ENCODE assay signal across 10 mouse cellular contexts in genomic region chr4:134804765-134805164, GRCm38 (mm10). TPM values are rescaled to one million over a fixed set of nuclear protein-coding genes. Genes with fewer than 3 reads are reported as not detected.
DNase-seq lines count a peak whose midpoint lies in the region; ATAC-seq and TF ChIP-seq lines count a peak whose summit lies in the region.
"Had no signal": no experiment of that assay in that cellular context is flagged by ENCODE, and none has a peak within 500 bp of the region (broad histone marks: within the 10 kb centered on the region; RNA-seq: fewer than 3 reads in every experiment).

No protein-coding gene starts in this region.

- no peaks in the 10 kb centered on the region for H3K27me3 ChIP-seq in kidney, adult 2 months (replicated peaks; ENCODE audit: control insufficient read depth, insufficient read depth, low read length)
- H3K27me3 ChIP-seq in kidney, embryonic 15.5 days: no peaks in the 10 kb centered on the region
- H3K27me3 ChIP-seq in heart, embryonic 16.5 days (ENCODE audit: control insufficient read depth, insufficient read depth, low read length): no peaks in the 10 kb centered on the region
- H3K27me3 ChIP-seq: embryonic facial prominence, embryonic 15.5 days had no signal

- no peak for TF ChIP-seq CTCF in kidney, adult 2 months (conservative IDR thresholded peaks at IDR 0.05; ENCODE audit: insufficient read depth, insufficient read length, low read depth, low read length)

- H3K36me3 ChIP-seq in kidney, adult 2 months (ENCODE audit: control insufficient read depth, insufficient read depth, low read length): no peaks in the 10 kb centered on the region; the same call in 1 of the 2 replicates
- H3K36me3 ChIP-seq in kidney, embryonic 15.5 days: peaks cover 86% of the 10 kb centered on the region
- peaks cover 32% of the 10 kb centered on the region for H3K36me3 ChIP-seq in heart, embryonic 16.5 days (ENCODE audit: control insufficient read depth, insufficient read depth)

- no peak overlapping the region for H3K4me3 ChIP-seq in kidney, adult 2 months (ENCODE audit: insufficient read depth, low read depth, low read length)
- H3K4me3 ChIP-seq in kidney, embryonic 15.5 days (replicated peaks): no peak overlapping the region
- H3K4me3 ChIP-seq in heart, embryonic 16.5 days (ENCODE audit: low read length): no peak overlapping the region
- H3K4me3 ChIP-seq: embryonic facial prominence, embryonic 15.5 days had no signal

- no peak for TF ChIP-seq POLR2A in kidney, adult 2 months (IDR thresholded peaks at IDR 0.05; ENCODE audit: low read depth, low read length)

- peaks cover 25% of the 10 kb centered on the region for H3K4me1 ChIP-seq in kidney, adult 2 months (ENCODE audit: control insufficient read depth, insufficient read depth, low read length)
- H3K4me1 ChIP-seq in kidney, embryonic 15.5 days: peaks cover 31% of the 10 kb centered on the region
- peaks cover 10% of the 10 kb centered on the region for H3K4me1 ChIP-seq in heart, embryonic 16.5 days (ENCODE audit: control insufficient read depth, insufficient read depth, low read length)

- no peak overlapping the region for H3K9ac ChIP-seq in kidney, embryonic 15.5 days
- no peak overlapping the region for H3K9ac ChIP-seq in heart, embryonic 16.5 days (ENCODE audit: low read length)
- H3K9ac ChIP-seq: embryonic facial prominence, embryonic 15.5 days; liver, embryonic 14.5 days had no signal

- intact Hi-C loops in left cerebral cortex, postnatal 25 days (cut with DNase I): no loop called here

- DNase-seq in kidney, adult 2 months: peak; percentile 98
- peak; percentile 69 for DNase-seq in cerebellum, adult 11-12 months
- peak; percentile 80 for DNase-seq in lung, postnatal 25 days (ENCODE audit: low spot score)
- no peak for DNase-seq in natural killer cell, adult 2 months (ENCODE audit: low spot score in 2 of 2)
- DNase-seq in left cerebral cortex, postnatal 25 days (ENCODE audit: low spot score in 2 of 2): no peak
- DNase-seq in yolk sac, embryonic 10.5 days (ENCODE audit: low spot score): no peak

- H3K9me3 ChIP-seq in kidney, embryonic 15.5 days (replicated peaks): no peaks in the 10 kb centered on the region
- H3K9me3 ChIP-seq in heart, embryonic 16.5 days (replicated peaks; ENCODE audit: control insufficient read depth, low read length): no peaks in the 10 kb centered on the region
- H3K9me3 ChIP-seq: embryonic facial prominence, embryonic 15.5 days had no signal

- H3K27ac ChIP-seq in kidney, adult 2 months (ENCODE audit: insufficient read depth, low read depth, low read length): peak overlapping the region; percentile 41; the same call in 1 of the 2 replicates
- H3K27ac ChIP-seq in kidney, embryonic 15.5 days: no peak overlapping the region
- H3K27ac ChIP-seq in heart, embryonic 16.5 days (ENCODE audit: low read length): peak overlapping the region; percentile 21
- H3K27ac ChIP-seq: liver, embryonic 14.5 days had no signal

- WGBS in kidney, adult 2 months: 13% methylated on average over 5 of the region's 5 CpGs
- 80% methylated on average over 5 of the region's 5 CpGs for WGBS in kidney, embryonic 15.5 days
- 27% methylated on average over 5 of the region's 5 CpGs for WGBS in heart, embryonic 16.5 days

- H3K4me2 ChIP-seq in kidney, embryonic 15.5 days: no peak overlapping the region
- H3K4me2 ChIP-seq in heart, embryonic 16.5 days (ENCODE audit: low read depth, low read length): no peak overlapping the region
- H3K4me2 ChIP-seq: embryonic facial prominence, embryonic 15.5 days had no signal

- no peak for ATAC-seq in kidney, embryonic 15.5 days (replicated peaks; ENCODE audit: low FRiP score)
- peak; percentile 60; the same call in 1 of the 2 replicates for ATAC-seq in heart, embryonic 16.5 days (replicated peaks; ENCODE audit: extremely low read depth, insufficient read depth, low FRiP score)

RNA-seq across cellular contexts. Expression of gene Ldlrap1, which starts 36.9 kb away (rescaled TPM):
- 21.8 and 22.0 TPM in 2 replicates for polyA plus RNA-seq in kidney, adult 2 months (2012; rRNA removed)
- polyA plus RNA-seq in kidney, embryonic 15.5 days (2015; fragmentation: Nextera tagmentation; extraction: Ambion mirVana): 19.3 and 23.6 TPM in 2 replicates
- polyA plus RNA-seq in heart, embryonic 16.5 days (2015; fragmentation: Nextera tagmentation; extraction: Ambion mirVana): 14.7 and 15.8 TPM in 2 replicates
- total RNA-seq in left cerebral cortex, postnatal 25 days (2021): 1 to 10 TPM; 2.7 TPM

RNA-seq across cellular contexts. Expression of gene Maco1, which starts 48.4 kb away (rescaled TPM):
- polyA plus RNA-seq in kidney, adult 2 months (2012; rRNA removed): 8.5 and 10.8 TPM in 2 replicates
- 38.4 and 39.7 TPM in 2 replicates for polyA plus RNA-seq in kidney, embryonic 15.5 days (2015; fragmentation: Nextera tagmentation; extraction: Ambion mirVana)
- 23.1 and 25.3 TPM in 2 replicates for polyA plus RNA-seq in heart, embryonic 16.5 days (2015; fragmentation: Nextera tagmentation; extraction: Ambion mirVana)
- total RNA-seq in left cerebral cortex, postnatal 25 days (2021): 10 to 100 TPM; 49.2 to 52.0 TPM

RNA-seq across cellular contexts. Expression of gene Rhd, which starts 59.6 kb away (rescaled TPM):
- 0.09 TPM in 1 of 2 replicates, not detected in the other for polyA plus RNA-seq in kidney, adult 2 months (2012; rRNA removed)
- polyA plus RNA-seq in kidney, embryonic 15.5 days (2015; fragmentation: Nextera tagmentation; extraction: Ambion mirVana): 5.7 and 7.9 TPM in 2 replicates
- polyA plus RNA-seq in heart, embryonic 16.5 days (2015; fragmentation: Nextera tagmentation; extraction: Ambion mirVana): 4.3 and 4.5 TPM in 2 replicates
- not detected for total RNA-seq in left cerebral cortex, postnatal 25 days (2021)

Comparison
In these comparisons a context has a peak if more than half of its experiments do, and no peak if none do; other contexts are left out.
1. DNase-seq: peak in kidney, adult 2 months (single experiment), cerebellum, adult 11-12 months (single experiment) and lung, postnatal 25 days (single experiment); none in natural killer cell, adult 2 months (0 of 2), left cerebral cortex, postnatal 25 days (0 of 2) and yolk sac, embryonic 10.5 days (single experiment).